Mouse (Mus musculus): ENCODE results near the gene Wasf2. TPM values are rescaled to one million over a fixed set of nuclear protein-coding genes. Genes with fewer than 3 reads are reported as not detected.

Wasf2 gene
- polyA plus RNA-seq, 1 experiment from 2014 or later: 132 TPM

- no peak overlapping the region for H3K4me3 ChIP-seq
- H3K4me2 ChIP-seq (replicated peaks): no peak overlapping the region
- H3K27me3 ChIP-seq: no peaks in the 10 kb centered on the region
- 73% methylated on average over 6 of the region's 6 CpGs for WGBS
- H3K36me3 ChIP-seq: peaks cover 27% of the 10 kb centered on the region
- no peak for ATAC-seq (ENCODE audit: low FRiP score, low read depth)
- H3K9me3 ChIP-seq: no peaks in the 10 kb centered on the region
- no peak overlapping the region for H3K27ac ChIP-seq
- H3K9ac ChIP-seq: no peak overlapping the region
- H3K4me1 ChIP-seq: 0 out of 2 replicates have a peak, but pooled peaks cover 7% of the 10 kb centered on the region
Measured at GRCm38 (mm10) chr4:133162196-133162595, 31.9 kb downstream of the Wasf2 start.

- 84% methylated on average over 9 of the region's 9 CpGs for WGBS
- H3K4me3 ChIP-seq: no peak overlapping the region
- no peak for ATAC-seq (ENCODE audit: low FRiP score, low read depth)
Measured at GRCm38 (mm10) chr4:133166773-133167172, 36.5 kb downstream of the Wasf2 start.

GRCm38 (mm10) chr4:133169237-133170055 is 39.1 kb downstream of the Wasf2 start:
- Histone ChIP-seq H3K27me3 (no peaks in the 10 kb centered on the region), H3K27ac (no peak overlapping the region), H3K9ac (no peak overlapping the region), H3K9me3 (no peaks in the 10 kb centered on the region), H3K4me3 (no peak overlapping the region), H3K4me2 (replicated peaks) (no peak overlapping the region), H3K4me1 (peaks cover 28% of the 10 kb centered on the region), H3K36me3 (peaks cover 19% of the 10 kb centered on the region)
- WGBS: 87% methylated on average over 10 of the region's 10 CpGs
- ATAC-seq (ENCODE audit: low FRiP score, low read depth): no peak

More at GRCm38 (mm10) chr4:133166773-133167172, 36.5 kb downstream of the Wasf2 start:
- no peak overlapping the region for H3K27ac ChIP-seq
- no peaks in the 10 kb centered on the region for H3K9me3 ChIP-seq
- H3K4me2 ChIP-seq (replicated peaks): no peak overlapping the region
- H3K4me1 ChIP-seq: peaks cover 17% of the 10 kb centered on the region
- H3K27me3 ChIP-seq: no peaks in the 10 kb centered on the region
- no peak overlapping the region for H3K9ac ChIP-seq
- H3K36me3 ChIP-seq: peaks cover 23% of the 10 kb centered on the region

GRCm38 (mm10) chr4:133170056-133170524 is 39.8 kb downstream of the Wasf2 start:
- Histone ChIP-seq H3K36me3 (peaks cover 14% of the 10 kb centered on the region), H3K27ac (no peak overlapping the region; the same call in 1 of the 2 replicates), H3K9ac (no peak overlapping the region), H3K4me3 (no peak overlapping the region), H3K27me3 (no peaks in the 10 kb centered on the region), H3K4me1 (peaks cover 29% of the 10 kb centered on the region), H3K9me3 (no peaks in the 10 kb centered on the region), H3K4me2 (replicated peaks) (no peak overlapping the region)
- WGBS: 72% methylated on average over 3 of the region's 3 CpGs
- ATAC-seq (ENCODE audit: low FRiP score, low read depth): no peak

GRCm38 (mm10) chr4:133170616-133171015 is 40.3 kb downstream of the Wasf2 start:
- peaks cover 14% of the 10 kb centered on the region for H3K36me3 ChIP-seq
- no peak overlapping the region for H3K9ac ChIP-seq
- ATAC-seq (ENCODE audit: low FRiP score, low read depth): no peak
- H3K4me2 ChIP-seq (replicated peaks): no peak overlapping the region
- no peaks in the 10 kb centered on the region for H3K9me3 ChIP-seq
- H3K4me3 ChIP-seq: no peak overlapping the region
- H3K27ac ChIP-seq: no peak overlapping the region; the same call in 1 of the 2 replicates
- no peaks in the 10 kb centered on the region for H3K27me3 ChIP-seq
- peaks cover 33% of the 10 kb centered on the region for H3K4me1 ChIP-seq

GRCm38 (mm10) chr4:133172451-133172850 is 42.1 kb downstream of the Wasf2 start:
- Histone ChIP-seq H3K9me3 (no peaks in the 10 kb centered on the region), H3K4me2 (replicated peaks) (no peak overlapping the region), H3K36me3 (peaks cover 13% of the 10 kb centered on the region), H3K27ac (no peak overlapping the region), H3K9ac (no peak overlapping the region), H3K27me3 (no peaks in the 10 kb centered on the region), H3K4me1 (peaks cover 50% of the 10 kb centered on the region), H3K4me3 (no peak overlapping the region)
- 95% methylated on average over 4 of the region's 4 CpGs for WGBS
- no peak for ATAC-seq (ENCODE audit: low FRiP score, low read depth)

- H3K4me3 ChIP-seq: no peak overlapping the region
- H3K4me2 ChIP-seq (replicated peaks): no peak overlapping the region
- peaks cover 48% of the 10 kb centered on the region for H3K4me1 ChIP-seq
- no peaks in the 10 kb centered on the region for H3K27me3 ChIP-seq
- H3K9ac ChIP-seq: no peak overlapping the region
- H3K9me3 ChIP-seq: no peaks in the 10 kb centered on the region
- 59% methylated on average over 4 of the region's 4 CpGs for WGBS
- peak overlapping the region; percentile 15; the same call in 1 of the 2 replicates for H3K27ac ChIP-seq
- no peak for ATAC-seq (ENCODE audit: low FRiP score, low read depth)
- H3K36me3 ChIP-seq: peaks cover 28% of the 10 kb centered on the region
Measured at GRCm38 (mm10) chr4:133174361-133174760, 44.1 kb downstream of the Wasf2 start.

- Histone ChIP-seq H3K4me1 (peaks cover 40% of the 10 kb centered on the region), H3K4me2 (replicated peaks) (no peak overlapping the region), H3K36me3 (peaks cover 36% of the 10 kb centered on the region), H3K27ac (peak overlapping the region; percentile 6; the same call in 1 of the 2 replicates), H3K9ac (no peak overlapping the region), H3K9me3 (no peaks in the 10 kb centered on the region), H3K27me3 (no peaks in the 10 kb centered on the region), H3K4me3 (no peak overlapping the region)
- WGBS: 84% methylated on average over 7 of the region's 7 CpGs
- no peak for ATAC-seq (ENCODE audit: low FRiP score, low read depth)
Measured at GRCm38 (mm10) chr4:133175274-133175673, 45.0 kb downstream of the Wasf2 start.

GRCm38 (mm10) chr4:133175998-133176760 is 45.9 kb downstream of the Wasf2 start:
- Histone ChIP-seq H3K9me3 (no peaks in the 10 kb centered on the region), H3K4me2 (replicated peaks) (no peak overlapping the region; the same call in 1 of the 2 replicates), H3K4me3 (no peak overlapping the region), H3K27me3 (no peaks in the 10 kb centered on the region), H3K9ac (no peak overlapping the region; the same call in 1 of the 2 replicates), H3K4me1 (peaks cover 33% of the 10 kb centered on the region), H3K27ac (peak overlapping the region; percentile 49), H3K36me3 (peaks cover 40% of the 10 kb centered on the region)
- peak; percentile 19; the same call in 1 of the 2 replicates for ATAC-seq (ENCODE audit: low FRiP score, low read depth)
- 29% methylated on average over 14 of the region's 14 CpGs for WGBS

GRCm38 (mm10) chr4:133176761-133177403 is 46.6 kb downstream of the Wasf2 start:
- Histone ChIP-seq H3K27me3 (no peaks in the 10 kb centered on the region), H3K4me3 (no peak overlapping the region), H3K4me2 (replicated peaks) (no peak overlapping the region; the same call in 1 of the 2 replicates), H3K4me1 (peaks cover 31% of the 10 kb centered on the region), H3K9ac (peak overlapping the region; percentile 21; the same call in 1 of the 2 replicates), H3K9me3 (no peaks in the 10 kb centered on the region), H3K36me3 (peaks cover 41% of the 10 kb centered on the region), H3K27ac (peak overlapping the region; percentile 49)
- WGBS: 68% methylated on average over 18 of the region's 18 CpGs
- no peak for ATAC-seq (ENCODE audit: low FRiP score, low read depth)

GRCm38 (mm10) chr4:133178305-133178704 is 48.0 kb downstream of the Wasf2 start:
- no peak overlapping the region for H3K4me2 ChIP-seq (replicated peaks)
- H3K27me3 ChIP-seq: no peaks in the 10 kb centered on the region
- peaks cover 42% of the 10 kb centered on the region for H3K36me3 ChIP-seq
- ATAC-seq (ENCODE audit: low FRiP score, low read depth): no peak
- 85% methylated on average over 5 of the region's 5 CpGs for WGBS
- H3K9me3 ChIP-seq: no peaks in the 10 kb centered on the region
- peaks cover 36% of the 10 kb centered on the region for H3K4me1 ChIP-seq
- no peak overlapping the region for H3K4me3 ChIP-seq
- no peak overlapping the region for H3K27ac ChIP-seq
- H3K9ac ChIP-seq: no peak overlapping the region

Data from limb, embryonic 13.5 days (tissue).